Mouse (Mus musculus) MEL (cell line): Measurements from ENCODE around the gene Pcdh19.

ENCODE experiments used
- BHLHE40 ChIP-seq: IDR thresholded peaks from 2 replicates; pipeline ENCODE4 v1.6.1; 2012; ENCODE audit warnings: low read depth, mild to moderate bottlenecking, inconsistent platforms, low read length, improper control_type of control experiment, borderline replicate concordance
- CTCF ChIP-seq, 3 experiments: IDR thresholded peaks in 2 of 3; conservative IDR thresholded peaks in 1 of 3; 2 replicates each; pipeline ENCODE4 v1.5.1; 2011 to 2012; ENCODE audit warnings: low read length in 3 of 3, low read depth in 2 of 3, mild to moderate bottlenecking in 2 of 3, improper control_type of control experiment in 1 of 3, inconsistent platforms in 1 of 3, mixed read lengths in 1 of 3, moderate library complexity in 1 of 3; ENCODE audit not compliant: control insufficient read depth in 1 of 3, insufficient read depth in 1 of 3, poor library complexity in 1 of 3, severe bottlenecking in 1 of 3
- E2F4 ChIP-seq: IDR thresholded peaks from 2 replicates; pipeline ENCODE4 v1.6.1; 2011; ENCODE audit warnings: low read depth, low read length, improper control_type of control experiment, borderline replicate concordance
- POLR2A ChIP-seq, 2 experiments: IDR thresholded peaks; 2 replicates each; pipeline ENCODE4 v1.6.1; 2011 to 2012; ENCODE audit warnings: low read length in 2 of 2, mild to moderate bottlenecking in 2 of 2, control low read depth in 1 of 2, improper control_type of control experiment in 1 of 2, low read depth in 1 of 2, moderate library complexity in 1 of 2; ENCODE audit not compliant: control insufficient read depth in 1 of 2, insufficient read depth in 1 of 2, poor library complexity in 1 of 2

DNA sequence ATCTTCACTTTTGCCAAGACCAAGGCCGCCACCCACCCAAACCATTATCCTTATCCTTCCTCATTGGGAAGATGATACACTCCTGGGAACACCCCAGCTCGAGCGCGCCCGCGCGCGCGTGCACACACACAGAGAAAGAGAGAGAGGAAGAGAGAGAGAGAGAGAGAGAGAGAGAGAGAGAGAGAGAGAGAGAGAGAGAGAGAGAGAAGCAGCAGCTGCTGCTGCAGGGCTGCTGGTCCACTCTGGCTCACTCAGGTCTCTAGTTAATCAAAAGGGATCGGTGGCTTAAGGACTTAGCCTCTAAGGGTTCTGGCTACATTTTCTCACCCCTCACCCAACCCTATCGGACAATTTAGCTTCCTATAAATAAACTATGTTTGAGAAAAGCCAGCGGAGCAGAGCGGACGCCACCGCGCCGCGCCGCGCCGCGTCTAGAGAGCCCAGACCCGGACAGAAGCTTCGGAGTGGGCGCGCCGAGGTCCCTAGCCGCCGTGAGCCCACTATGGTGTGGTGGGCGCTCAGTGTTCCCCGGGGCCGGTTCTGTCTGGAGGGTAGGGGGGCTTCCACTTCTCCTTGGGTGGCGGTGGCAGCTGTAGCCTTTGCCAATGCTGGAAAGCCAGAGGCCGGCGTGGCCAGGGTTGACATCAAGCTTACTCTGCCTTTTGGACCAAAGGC is 926 bp upstream of the Pcdh19 start:
- TF ChIP-seq CTCF (IDR thresholded peaks at IDR 0.05 in 2 of 3, conservative IDR thresholded peaks at IDR 0.05 in 1 of 3; ENCODE audit: control insufficient read depth in 1 of 3, insufficient read depth in 1 of 3, low read depth in 2 of 3, low read length in 3 of 3, poor library complexity in 1 of 3, severe bottlenecking in 1 of 3), result no peak
- TF ChIP-seq POLR2A (IDR thresholded peaks at IDR 0.05; ENCODE audit: control insufficient read depth in 1 of 2, insufficient read depth in 1 of 2, low read depth in 1 of 2, low read length in 2 of 2, poor library complexity in 1 of 2), result no peak
- no peak for TF ChIP-seq E2F4
- TF ChIP-seq BHLHE40, result no peak
